In genomic region chr5:100716762-100717161, GRCm38 (mm10) we compare ENCODE assay signal across 28 mouse cellular contexts. TPM values are rescaled to one million over a fixed set of nuclear protein-coding genes. Genes with fewer than 3 reads are reported as not detected.
DNase-seq lines count a peak whose midpoint lies in the region; ATAC-seq lines count a peak whose summit lies in the region.
"Had no signal": no experiment of that assay in that cellular context is flagged by ENCODE, and none has a peak within 500 bp of the region (broad histone marks: within the 10 kb centered on the region; RNA-seq: fewer than 3 reads in every experiment).

No protein-coding gene starts in this region.

- peaks cover 28% of the 10 kb centered on the region for H3K27me3 ChIP-seq in megakaryocyte, embryonic 14.5 days (replicated peaks)
- 0 out of 2 replicates have a peak, but pooled peaks cover 3% of the 10 kb centered on the region for H3K27me3 ChIP-seq in kidney, embryonic 16.5 days (ENCODE audit: insufficient read depth, low read length)
- H3K27me3 ChIP-seq: CH12.LX, Patski had no signal

- WGBS in macrophage (ENCODE audit: missing documents) = 64% methylated on average over 13 of the region's 15 CpGs
- WGBS in kidney, embryonic 16.5 days = 95% methylated on average over 15 of the region's 15 CpGs

- H3K4me3 ChIP-seq in macrophage (ENCODE audit: inconsistent target) = peak overlapping the region; percentile 83; the same call in 1 of the 2 replicates
- peak overlapping the region; percentile 31 for H3K4me3 ChIP-seq in megakaryocyte, embryonic 14.5 days (replicated peaks)
- H3K4me3 ChIP-seq in kidney, embryonic 16.5 days (ENCODE audit: low read length) = no peak overlapping the region
- H3K4me3 ChIP-seq: embryonic facial prominence, embryonic 10.5 days; embryonic facial prominence, embryonic 12.5 days; erythroblast, embryonic 14.5 days; forebrain, embryonic 10.5 days; forebrain, embryonic 12.5 days had no signal

- no peak overlapping the region for H3K4me2 ChIP-seq in kidney, embryonic 16.5 days (replicated peaks; ENCODE audit: low read depth, low read length)
- H3K4me2 ChIP-seq: embryonic facial prominence, embryonic 12.5 days; forebrain, embryonic 12.5 days had no signal

- ATAC-seq in granulocyte monocyte progenitor cell, adult 5-6 weeks (replicated peaks; ENCODE audit: poor library complexity, severe bottlenecking) = peak; percentile 15
- ATAC-seq in erythroblast, adult 5-6 weeks (replicated peaks; ENCODE audit: low FRiP score, poor library complexity, severe bottlenecking) = no peak
- no peak for ATAC-seq in kidney, embryonic 16.5 days (ENCODE audit: low FRiP score, low TSS enrichment)
- ATAC-seq: activated CD4-positive, CD25-positive, alpha-beta regulatory T cell, adult 4 months; CD4-positive, CD25-positive, alpha-beta regulatory T cell, adult 4 months; forebrain, embryonic 14.5 days; forebrain, embryonic 16.5 days; Patski had no signal

- peaks cover 75% of the 10 kb centered on the region for H3K79me2 ChIP-seq in macrophage (ENCODE audit: inconsistent target)

- DNase-seq in A20 (ENCODE audit: low read depth, low spot score) = peak; percentile 81
- no peak for DNase-seq in cerebellum, adult 11-12 months
- no peak for DNase-seq in B cell, adult 2 months
- DNase-seq: adrenal gland, adult 8-10 months; adrenal gland, postnatal 14 days; adrenal gland, postnatal 36 days; cerebellum, adult 18-20 months; cerebellum, adult 8-10 months; cerebellum, adult 9-11 months; cerebellum, postnatal 14 days; cerebellum, postnatal 36 days had no signal

- peak overlapping the region; percentile 40 for H3K27ac ChIP-seq in macrophage
- H3K27ac ChIP-seq in kidney, embryonic 16.5 days (ENCODE audit: low read length) = no peak overlapping the region
- H3K27ac ChIP-seq: embryonic facial prominence, embryonic 10.5 days; embryonic facial prominence, embryonic 12.5 days; forebrain, embryonic 10.5 days; forebrain, embryonic 12.5 days had no signal

- peaks cover 82% of the 10 kb centered on the region for H3K4me1 ChIP-seq in megakaryocyte, embryonic 14.5 days
- H3K4me1 ChIP-seq in kidney, embryonic 16.5 days (ENCODE audit: insufficient read depth, low read length) = peaks cover 13% of the 10 kb centered on the region; the same call in 1 of the 2 replicates
- H3K4me1 ChIP-seq: embryonic facial prominence, embryonic 12.5 days had no signal

- no peak overlapping the region for H3K9ac ChIP-seq in kidney, embryonic 16.5 days (replicated peaks; ENCODE audit: low read length)
- H3K9ac ChIP-seq: embryonic facial prominence, embryonic 12.5 days; forebrain, embryonic 12.5 days had no signal

- peaks cover 4% of the 10 kb centered on the region; the same call in 1 of the 2 replicates for H3K9me3 ChIP-seq in megakaryocyte, embryonic 14.5 days
- no peaks in the 10 kb centered on the region for H3K9me3 ChIP-seq in kidney, embryonic 16.5 days (ENCODE audit: low read length)
- H3K9me3 ChIP-seq: embryonic facial prominence, embryonic 10.5 days; embryonic facial prominence, embryonic 12.5 days; forebrain, embryonic 10.5 days; forebrain, embryonic 12.5 days; G1E had no signal

- peaks cover 17% of the 10 kb centered on the region for H3K36me3 ChIP-seq in macrophage (ENCODE audit: inconsistent target)
- peaks cover 34% of the 10 kb centered on the region for H3K36me3 ChIP-seq in megakaryocyte, embryonic 14.5 days (replicated peaks; ENCODE audit: low read length)
- H3K36me3 ChIP-seq in kidney, embryonic 16.5 days (ENCODE audit: insufficient read depth, low read length) = no peaks in the 10 kb centered on the region
- H3K36me3 ChIP-seq: embryonic facial prominence, embryonic 10.5 days; embryonic facial prominence, embryonic 12.5 days; forebrain, embryonic 10.5 days; forebrain, embryonic 12.5 days; G1E had no signal

RNA-seq across cellular contexts. Expression of gene Hpse, which starts 2.8 kb away (rescaled TPM):
- total RNA-seq in granulocyte monocyte progenitor cell, adult 5-6 weeks (2014; fragmentation: Nextera tagmentation) = 23.0 and 26.6 TPM in 2 replicates
- total RNA-seq in granulocyte monocyte progenitor cell, adult 5-6 weeks (2017) = 27.7 and 30.3 TPM in 2 replicates
- total RNA-seq in macrophage (2018; cell fraction: chromatin; rRNA removed) = 100 to 1,000 TPM in 13 of 26 experiments, 10 to 100 TPM in 13; 19.8 to 230 (median 104) TPM
- total RNA-seq in macrophage (2018; cell fraction: cytosol; rRNA removed) = 100 to 1,000 TPM; 145 to 531 (median 301) TPM
- 100 to 1,000 TPM in 25 of 26 experiments, 10 to 100 TPM in 1; 90.3 to 549 (median 285) TPM for total RNA-seq in macrophage (2018; cell fraction: nucleus; rRNA removed)
- 120 to 460 TPM (median 276 TPM) in 3 replicates for polyA plus RNA-seq in macrophage (2018)
- polyA plus RNA-seq in megakaryocyte, embryonic 14.5 days (2012; ENCODE audit: insufficient read depth, low replicate concordance) = 12.2 and 30.3 TPM in 2 replicates
- total RNA-seq in erythroblast, adult 5-6 weeks (2015; ENCODE audit: low replicate concordance) = 3.8 and 5.0 TPM in 2 replicates
- 4.5 and 6.6 TPM in 2 replicates for total RNA-seq in erythroblast, adult 5-6 weeks (2017; ENCODE audit: low replicate concordance)
- 4.0 and 4.5 TPM in 2 replicates for polyA plus RNA-seq in kidney, embryonic 16.5 days (2015; fragmentation: Nextera tagmentation; extraction: Ambion mirVana)
- total RNA-seq: G1E had no signal
- polyA plus RNA-seq: erythroblast, embryonic 14.5 days; G1E had no signal

RNA-seq across cellular contexts. Expression of gene Coq2, which starts 41.8 kb away (rescaled TPM):
- 59.5 and 65.8 TPM in 2 replicates for total RNA-seq in granulocyte monocyte progenitor cell, adult 5-6 weeks (2014; fragmentation: Nextera tagmentation)
- 41.8 and 47.5 TPM in 2 replicates for total RNA-seq in granulocyte monocyte progenitor cell, adult 5-6 weeks (2017)
- total RNA-seq in macrophage (2018; cell fraction: chromatin; rRNA removed) = 10 to 100 TPM; 11.8 to 84.0 (median 43.1) TPM
- total RNA-seq in macrophage (2018; cell fraction: cytosol; rRNA removed) = 10 to 100 TPM; 14.7 to 28.6 (median 21.0) TPM
- total RNA-seq in macrophage (2018; cell fraction: nucleus; rRNA removed) = 10 to 100 TPM in 25 of 26 experiments, 1 to 10 TPM in 1; 9.9 to 59.8 (median 35.5) TPM
- polyA plus RNA-seq in macrophage (2018) = 13.7 to 36.1 TPM (median 24.5 TPM) in 3 replicates
- polyA plus RNA-seq in megakaryocyte, embryonic 14.5 days (2012; ENCODE audit: insufficient read depth, low replicate concordance) = 34.3 and 77.6 TPM in 2 replicates
- total RNA-seq in erythroblast, adult 5-6 weeks (2015; ENCODE audit: low replicate concordance) = 3.5 and 6.1 TPM in 2 replicates
- total RNA-seq in erythroblast, adult 5-6 weeks (2017; ENCODE audit: low replicate concordance) = 3.2 and 8.3 TPM in 2 replicates
- 68.5 and 70.3 TPM in 2 replicates for polyA plus RNA-seq in kidney, embryonic 16.5 days (2015; fragmentation: Nextera tagmentation; extraction: Ambion mirVana)
